Mouse (Mus musculus) left cerebral cortex, postnatal 25 days (tissue): ENCODE measurements around the gene Apol9b. TPM values are rescaled to one million over a fixed set of nuclear protein-coding genes. Genes with fewer than 3 reads are reported as not detected.
"Not testable (repeated sequence)": the region's sequence is repeated elsewhere in the genome, so short reads cannot be mapped to it uniquely, and the experiment has no call there.

Experiments
- DNase-seq, 2 experiments: peaks; one replicate each; pipeline ENCODE4 v3.0.0; 2022; ENCODE audit warnings: low spot score in 2 of 2, mixed read lengths in 1 of 2
- intact Hi-C: fragments of 180-260 bp; cut with DNase I; formaldehyde crosslinking; loops from one replicate; pipeline ENCODE4 v1.15.1; 2025
- total RNA-seq, 2 experiments: library from RNA; stranded (reverse); gene quantifications; 2 replicates each; pipeline ENCODE4 v1.2.3; 2021

Apol9b gene
- not detected for total RNA-seq

- intact Hi-C loops, result loop anchor here (5.0 kb wide), 1 partner anchor 316 kb away; the partner anchor contains the start of gene Apol9a
- DNase-seq, result not testable (repeated sequence)
These were observed at the start of gene Apol9b for GRCm38 (mm10) chr15:77728739-77729138. Apol9b (plus strand) TSS chr15:77729039.

- intact Hi-C loops, result not testable (repeated sequence)
- peak; percentile 2 to 8 for DNase-seq
These were observed 44.9 kb upstream of the Apol9b start for GRCm38 (mm10) chr15:77683944-77684343.

GRCm38 (mm10) chr15:77691532-77692311 lies 37.1 kb upstream of the Apol9b start:
- intact Hi-C loops, DNase-seq: not testable (repeated sequence)

- DNase-seq, result peak; percentile 7 to 28
- intact Hi-C loops, result not testable (repeated sequence)
These were observed 34.0 kb upstream of the Apol9b start for GRCm38 (mm10) chr15:77694687-77695295.

- intact Hi-C loops, DNase-seq: not testable (repeated sequence)
These were observed 30.2 kb upstream of the Apol9b start, which contains the start of gene Apol7e for GRCm38 (mm10) chr15:77698656-77699055. Apol7e (plus strand) TSS chr15:77698857.

GRCm38 (mm10) chr15:77705306-77705705 lies 23.5 kb upstream of the Apol9b start:
- DNase-seq, result not testable (repeated sequence)

GRCm38 (mm10) chr15:77708936-77709335 lies 19.9 kb upstream of the Apol9b start:
- DNase-seq, intact Hi-C loops: not testable (repeated sequence)

More at GRCm38 (mm10) chr15:77705306-77705705, 23.5 kb upstream of the Apol9b start:
- intact Hi-C loops, result not testable (repeated sequence)

- DNase-seq, intact Hi-C loops: not testable (repeated sequence)
These were observed 10.6 kb upstream of the Apol9b start for GRCm38 (mm10) chr15:77718240-77718639.

GRCm38 (mm10) chr15:77721509-77721908 lies 7.3 kb upstream of the Apol9b start:
- intact Hi-C loops, DNase-seq: not testable (repeated sequence)

GRCm38 (mm10) chr15:77724208-77724911 lies 4.5 kb upstream of the Apol9b start:
- DNase-seq, intact Hi-C loops: not testable (repeated sequence)

- DNase-seq, result not testable (repeated sequence)
- intact Hi-C loops, result loop anchor here (5.0 kb wide), 1 partner anchor 313 kb away; the partner anchor contains the start of gene Apol9a
These were observed 3.3 kb upstream of the Apol9b start for GRCm38 (mm10) chr15:77725393-77726020.

- intact Hi-C loops, result loop anchor here (5.0 kb wide), 1 partner anchor 315 kb away; the partner anchor contains the start of gene Apol9a
These were observed 1.7 kb upstream of the Apol9b start for GRCm38 (mm10) chr15:77727139-77727538.

GRCm38 (mm10) chr15:77727745-77728144 lies 1.1 kb upstream of the Apol9b start:
- not testable (repeated sequence) for DNase-seq
- intact Hi-C loops, result loop anchor here (5.0 kb wide), 1 partner anchor 315 kb away; the partner anchor contains the start of gene Apol9a

More at GRCm38 (mm10) chr15:77727139-77727538, 1.7 kb upstream of the Apol9b start:
- DNase-seq, result not testable (repeated sequence)

- DNase-seq, result no peak
These were observed 2.8 kb downstream of the Apol9b start for GRCm38 (mm10) chr15:77731605-77732004.

GRCm38 (mm10) chr15:77732851-77733250 lies 4.0 kb downstream of the Apol9b start:
- intact Hi-C loops, result not testable (repeated sequence)

More at GRCm38 (mm10) chr15:77731605-77732004, 2.8 kb downstream of the Apol9b start:
- intact Hi-C loops, result no loop called here

GRCm38 (mm10) chr15:77733380-77733779 lies 4.5 kb downstream of the Apol9b start:
- DNase-seq, intact Hi-C loops: not testable (repeated sequence)

More at GRCm38 (mm10) chr15:77732851-77733250, 4.0 kb downstream of the Apol9b start:
- not testable (repeated sequence) for DNase-seq

- intact Hi-C loops, DNase-seq: not testable (repeated sequence)
These were observed 5.1 kb downstream of the Apol9b start for GRCm38 (mm10) chr15:77733903-77734302.

GRCm38 (mm10) chr15:77740511-77741297 lies 11.9 kb downstream of the Apol9b start:
- intact Hi-C loops, result no loop called here
- DNase-seq, result no peak
